Mouse (Mus musculus) hindbrain, embryonic 14.5 days (tissue): ENCODE results near the gene B3galt2. TPM values are rescaled to one million over a fixed set of nuclear protein-coding genes. Genes with fewer than 3 reads are reported as not detected.

Source experiments
- ATAC-seq: fragments of 200-750 bp; cut with Nextera tagmentation; 2 replicates; pipeline ENCODE4 v1.8.0; 2017; ENCODE audit warnings: moderate number of reproducible peaks, mild to moderate bottlenecking, moderate TSS enrichment, moderate library complexity; ENCODE audit not compliant: low FRiP score
- DNase-seq: peaks from one replicate; pipeline ENCODE4 v3.0.0-alpha.2; 2015; ENCODE audit warnings: low spot score
- H3K27ac ChIP-seq: fragments of 300-500 bp; sonication (generic); 2 replicates; pipeline ENCODE4 v1.5.1; 2014; ENCODE audit warnings: mild to moderate bottlenecking, moderate library complexity
- H3K27me3 ChIP-seq: fragments of 300-500 bp; sonication (generic); 2 replicates; pipeline ENCODE4 v1.6.1; 2014; ENCODE audit warnings: mild to moderate bottlenecking, low read length, mixed read lengths; ENCODE audit not compliant: control insufficient read depth, insufficient read depth
- H3K36me3 ChIP-seq: fragments of 300-500 bp; sonication (generic); replicated peaks from 2 replicates; pipeline ENCODE4 v1.6.1; 2014; ENCODE audit not compliant: control insufficient read depth, insufficient read depth
- H3K4me1 ChIP-seq: fragments of 300-500 bp; sonication (generic); replicated peaks from 2 replicates; pipeline ENCODE4 v1.6.1; 2014; ENCODE audit warnings: antibody characterized with exemption, low read length, mixed read lengths; ENCODE audit not compliant: control insufficient read depth, insufficient read depth
- H3K4me2 ChIP-seq: fragments of 300-500 bp; sonication (generic); replicated peaks from 2 replicates; pipeline ENCODE4 v1.6.1; 2014; ENCODE audit warnings: mild to moderate bottlenecking, moderate library complexity
- H3K4me3 ChIP-seq: fragments of 300-500 bp; sonication (generic); replicated peaks from 2 replicates; pipeline ENCODE4 v1.5.1; 2014; ENCODE audit warnings: mild to moderate bottlenecking, low read length
- H3K9ac ChIP-seq: fragments of 300-500 bp; sonication (generic); 2 replicates; pipeline ENCODE4 v1.6.1; 2014
- H3K9me3 ChIP-seq: fragments of 300-500 bp; sonication (generic); 2 replicates; pipeline ENCODE4 v1.6.1; 2016; ENCODE audit warnings: low read length; ENCODE audit not compliant: control insufficient read depth
- WGBS: fragments of 180-500 bp; shearing (Covaris S2); extraction: QIAGEN DNeasy Blood & Tissue Kit; methylation state at CpG from one replicate; pipeline ENCODE4 v1.1.7; 2014; 5-methylcytosine and 5-hydroxymethylcytosine counted together
- polyA plus RNA-seq: library from polyadenylated mRNA; unstranded; fragments of >200 nt; fragmentation: Nextera tagmentation; extraction: Ambion mirVana; gene quantifications from 2 replicates; pipeline ENCODE4 v1.2.1, GENCODE M21; 2014

The B3galt2 gene
- polyA plus RNA-seq, 1 experiment from 2014 or later = 9.4 TPM

- H3K4me3 ChIP-seq = no peak overlapping the region
- WGBS = 95% methylated on average over 5 of the region's 5 CpGs
- H3K36me3 ChIP-seq = peaks cover 44% of the 10 kb centered on the region
- H3K9ac ChIP-seq = no peak overlapping the region
- no peak overlapping the region for H3K4me2 ChIP-seq
- no peak overlapping the region for H3K27ac ChIP-seq
- ATAC-seq (no peak), DNase-seq (no peak)
- no peaks in the 10 kb centered on the region for H3K4me1 ChIP-seq
- H3K9me3 ChIP-seq = no peaks in the 10 kb centered on the region
- no peaks in the 10 kb centered on the region for H3K27me3 ChIP-seq
Measured at GRCm38 (mm10) chr1:143681108-143681507, 40.6 kb downstream of the B3galt2 start.

- WGBS = 90% methylated on average over 3 of the region's 3 CpGs
- Histone ChIP-seq H3K9me3 (no peaks in the 10 kb centered on the region), H3K36me3 (peaks cover 51% of the 10 kb centered on the region), H3K9ac (no peak overlapping the region), H3K4me2 (no peak overlapping the region), H3K4me1 (no peaks in the 10 kb centered on the region), H3K4me3 (no peak overlapping the region), H3K27me3 (no peaks in the 10 kb centered on the region), H3K27ac (no peak overlapping the region)
- ATAC-seq (no peak), DNase-seq (no peak)
Measured at GRCm38 (mm10) chr1:143684849-143685248, 44.4 kb downstream of the B3galt2 start.

GRCm38 (mm10) chr1:143701736-143702135, 61.3 kb downstream of the B3galt2 start:
- peak overlapping the region; percentile 88 for H3K9ac ChIP-seq
- ATAC-seq = no peak
- peak overlapping the region; percentile 92 for H3K4me3 ChIP-seq
- no peaks in the 10 kb centered on the region for H3K9me3 ChIP-seq
- H3K4me2 ChIP-seq = peak overlapping the region; percentile 74
- H3K4me1 ChIP-seq = peaks cover 12% of the 10 kb centered on the region
- peak overlapping the region; percentile 92 for H3K27ac ChIP-seq
- no peaks in the 10 kb centered on the region for H3K27me3 ChIP-seq
- DNase-seq = no peak
- WGBS = under 1% methylated on average over 13 of the region's 13 CpGs
- H3K36me3 ChIP-seq = peaks cover 13% of the 10 kb centered on the region; the same call in 1 of the 2 replicates

- H3K27ac ChIP-seq = peak overlapping the region; percentile 92
- H3K36me3 ChIP-seq = peaks cover 9% of the 10 kb centered on the region; the same call in 1 of the 2 replicates
- H3K4me2 ChIP-seq = peak overlapping the region; percentile 74
- H3K9me3 ChIP-seq = no peaks in the 10 kb centered on the region
- WGBS = 2% methylated on average over 44 of the region's 48 CpGs
- H3K4me1 ChIP-seq = peaks cover 12% of the 10 kb centered on the region
- H3K27me3 ChIP-seq = no peaks in the 10 kb centered on the region
- DNase-seq (peak; percentile 42), ATAC-seq (peak; percentile 80)
- peak overlapping the region; percentile 88 for H3K9ac ChIP-seq
- H3K4me3 ChIP-seq = peak overlapping the region; percentile 92
Measured at GRCm38 (mm10) chr1:143702141-143702740, 61.8 kb downstream of the B3galt2 start.

GRCm38 (mm10) chr1:143702741-143703262, 62.3 kb downstream of the B3galt2 start, which contains the start of gene Cdc73:
TSS of gene Cdc73 (minus strand) at chr1:143702893.
- WGBS = under 1% methylated on average over 74 of the region's 74 CpGs
- ATAC-seq = peak; percentile 99
- H3K4me2 ChIP-seq = peak within 1 kb of the TSS; percentile 74

More at GRCm38 (mm10) chr1:143702741-143703262, 62.3 kb downstream of the B3galt2 start, which contains the start of gene Cdc73:
- Histone ChIP-seq H3K9me3 (no peaks in the 10 kb centered on the region), H3K9ac (peak within 1 kb of the TSS; percentile 88), H3K27me3 (no peaks in the 10 kb centered on the region), H3K4me3 (peak within 1 kb of the TSS; percentile 92), H3K4me1 (peaks cover 12% of the 10 kb centered on the region), H3K27ac (peak within 1 kb of the TSS; percentile 92), H3K36me3 (peaks cover 6% of the 10 kb centered on the region; the same call in 1 of the 2 replicates)
- peak; percentile 93 for DNase-seq

Other genes with a start within 250 kb of the B3galt2 start
- gene Cdc73, start 62.2 kb downstream of the B3galt2 start, polyA plus RNA-seq = 15.4 and 17.4 TPM in 2 replicates
- gene Glrx2, start 75.7 kb downstream of the B3galt2 start, polyA plus RNA-seq = 87.7 and 105 TPM in 2 replicates
- gene Trove2, start 136.4 kb downstream of the B3galt2 start, polyA plus RNA-seq = 31.4 and 34.5 TPM in 2 replicates
- gene Uchl5, start 136.6 kb downstream of the B3galt2 start, polyA plus RNA-seq = 46.4 and 52.7 TPM in 2 replicates